Mouse (Mus musculus) embryonic facial prominence, embryonic 14.5 days (tissue): ENCODE measurements around the gene Smarcd3. TPM values are rescaled to one million over a fixed set of nuclear protein-coding genes. Genes with fewer than 3 reads are reported as not detected.

ENCODE experiments used
- ATAC-seq: fragments of 200-750 bp; cut with Nextera tagmentation; 2 replicates; pipeline ENCODE4 v1.8.0; 2017; ENCODE audit warnings: low read depth, moderate number of reproducible peaks, moderate TSS enrichment
- DNase-seq: peaks from one replicate; pipeline ENCODE4 v3.0.0-alpha.2; 2015; ENCODE audit warnings: low spot score
- H3K27ac ChIP-seq: fragments of 300-500 bp; sonication (generic); replicated peaks from 2 replicates; pipeline ENCODE4 v1.5.1; 2014; ENCODE audit warnings: low read depth, mild to moderate bottlenecking, low read length, moderate library complexity
- H3K27me3 ChIP-seq: fragments of 300-500 bp; sonication (generic); replicated peaks from 2 replicates; pipeline ENCODE4 v1.6.1; 2014; ENCODE audit warnings: low read length; ENCODE audit not compliant: control insufficient read depth, insufficient read depth
- H3K36me3 ChIP-seq: fragments of 300-500 bp; sonication (generic); 2 replicates; pipeline ENCODE4 v1.6.1; 2014; ENCODE audit warnings: low read length, mixed read lengths; ENCODE audit not compliant: control insufficient read depth, insufficient read depth
- H3K4me1 ChIP-seq: fragments of 300-500 bp; sonication (generic); 2 replicates; pipeline ENCODE4 v1.6.1; 2014; ENCODE audit warnings: antibody characterized with exemption, low read length; ENCODE audit not compliant: control insufficient read depth, insufficient read depth
- H3K4me2 ChIP-seq: fragments of 300-500 bp; sonication (generic); 2 replicates; pipeline ENCODE4 v1.6.1; 2014; ENCODE audit warnings: low read depth, mild to moderate bottlenecking, low read length, moderate library complexity, mixed read lengths
- H3K4me3 ChIP-seq: fragments of 300-500 bp; sonication (generic); 2 replicates; pipeline ENCODE4 v1.5.1; 2014; ENCODE audit warnings: low read depth, mild to moderate bottlenecking, low read length
- H3K9ac ChIP-seq: fragments of 300-500 bp; sonication (generic); 2 replicates; pipeline ENCODE4 v1.6.1; 2014; ENCODE audit warnings: low read depth, mild to moderate bottlenecking, low read length, moderate library complexity, mixed read lengths
- H3K9me3 ChIP-seq: fragments of 300-500 bp; sonication (generic); 2 replicates; pipeline ENCODE4 v1.6.1; 2016; ENCODE audit warnings: low read length; ENCODE audit not compliant: control insufficient read depth
- WGBS: fragments of 180-500 bp; shearing (Covaris S2); extraction: QIAGEN DNeasy Blood & Tissue Kit; methylation state at CpG from one replicate; pipeline ENCODE4 v1.1.7; 2014; 5-methylcytosine and 5-hydroxymethylcytosine counted together
- polyA plus RNA-seq: library from polyadenylated mRNA; unstranded; fragments of >200 nt; fragmentation: Nextera tagmentation; extraction: Ambion mirVana; gene quantifications from 2 replicates; pipeline ENCODE4 v1.2.1, GENCODE M21; 2014

The Smarcd3 gene
- polyA plus RNA-seq, 1 experiment from 2014 or later = 48.9 TPM

- ATAC-seq (peak; percentile 20; the same call in 1 of the 2 replicates), DNase-seq (peak; percentile 83)
- 51% methylated on average over 2 of the region's 2 CpGs for WGBS
- Histone ChIP-seq H3K36me3 (peaks cover 40% of the 10 kb centered on the region), H3K9me3 (no peaks in the 10 kb centered on the region), H3K27me3 (no peaks in the 10 kb centered on the region), H3K4me2 (0 out of 2 replicates have a peak overlapping the region, but pooled peaks have one; percentile 11), H3K27ac (no peak overlapping the region; the same call in 1 of the 2 replicates), H3K9ac (no peak overlapping the region), H3K4me3 (no peak overlapping the region), H3K4me1 (peaks cover 26% of the 10 kb centered on the region)
These were observed 26.9 kb downstream of the Smarcd3 start for GRCm38 (mm10) chr5:24597221-24597728.

GRCm38 (mm10) chr5:24596519-24597171 is 27.6 kb downstream of the Smarcd3 start:
- H3K36me3 ChIP-seq = peaks cover 46% of the 10 kb centered on the region
- peak; percentile 70 for DNase-seq
- WGBS = 18% methylated on average over 11 of the region's 11 CpGs
- ATAC-seq = no peak; the same call in 1 of the 2 replicates
- H3K4me3 ChIP-seq = no peak overlapping the region
- no peaks in the 10 kb centered on the region for H3K27me3 ChIP-seq
- H3K9me3 ChIP-seq = no peaks in the 10 kb centered on the region
- no peak overlapping the region; the same call in 1 of the 2 replicates for H3K27ac ChIP-seq
- peaks cover 26% of the 10 kb centered on the region for H3K4me1 ChIP-seq
- no peak overlapping the region for H3K9ac ChIP-seq
- H3K4me2 ChIP-seq = peak overlapping the region; percentile 11; the same call in 1 of the 2 replicates

GRCm38 (mm10) chr5:24595786-24596380 is 28.3 kb downstream of the Smarcd3 start:
- H3K4me3 ChIP-seq = no peak overlapping the region
- 71% methylated on average over 14 of the region's 14 CpGs for WGBS
- no peak overlapping the region for H3K9ac ChIP-seq
- peaks cover 54% of the 10 kb centered on the region for H3K36me3 ChIP-seq
- no peaks in the 10 kb centered on the region for H3K9me3 ChIP-seq
- ATAC-seq (no peak), DNase-seq (no peak)
- peaks cover 25% of the 10 kb centered on the region for H3K4me1 ChIP-seq
- H3K27me3 ChIP-seq = no peaks in the 10 kb centered on the region
- H3K27ac ChIP-seq = no peak overlapping the region
- H3K4me2 ChIP-seq = no peak overlapping the region

- no peaks in the 10 kb centered on the region for H3K9me3 ChIP-seq
- H3K27me3 ChIP-seq = no peaks in the 10 kb centered on the region
- peaks cover 60% of the 10 kb centered on the region for H3K36me3 ChIP-seq
- no peak overlapping the region for H3K4me2 ChIP-seq
- no peak overlapping the region for H3K4me3 ChIP-seq
- peaks cover 20% of the 10 kb centered on the region for H3K4me1 ChIP-seq
- DNase-seq (no peak), ATAC-seq (no peak)
- 93% methylated on average over 5 of the region's 5 CpGs for WGBS
- no peak overlapping the region for H3K9ac ChIP-seq
- H3K27ac ChIP-seq = no peak overlapping the region
These were observed 28.9 kb downstream of the Smarcd3 start for GRCm38 (mm10) chr5:24595261-24595660.

GRCm38 (mm10) chr5:24594346-24594745 is 29.9 kb downstream of the Smarcd3 start:
- H3K9me3 ChIP-seq = no peaks in the 10 kb centered on the region
- H3K27ac ChIP-seq = no peak overlapping the region
- H3K4me2 ChIP-seq = no peak overlapping the region
- no peak overlapping the region for H3K4me3 ChIP-seq
- H3K36me3 ChIP-seq = peaks cover 66% of the 10 kb centered on the region
- peaks cover 19% of the 10 kb centered on the region for H3K4me1 ChIP-seq
- no peaks in the 10 kb centered on the region for H3K27me3 ChIP-seq
- ATAC-seq = no peak
- no peak for DNase-seq
- H3K9ac ChIP-seq = no peak overlapping the region
- WGBS = 85% methylated on average over 5 of the region's 5 CpGs

- DNase-seq = no peak
- Histone ChIP-seq H3K36me3 (peaks cover 70% of the 10 kb centered on the region), H3K4me3 (no peak overlapping the region), H3K9ac (no peak overlapping the region), H3K4me1 (peaks cover 15% of the 10 kb centered on the region), H3K4me2 (no peak overlapping the region), H3K9me3 (no peaks in the 10 kb centered on the region), H3K27me3 (no peaks in the 10 kb centered on the region), H3K27ac (no peak overlapping the region)
- no peak for ATAC-seq
- 68% methylated on average over 10 of the region's 10 CpGs for WGBS
These were observed 30.3 kb downstream of the Smarcd3 start for GRCm38 (mm10) chr5:24593928-24594327.

GRCm38 (mm10) chr5:24593230-24593629 is 31.0 kb downstream of the Smarcd3 start:
- peaks cover 77% of the 10 kb centered on the region for H3K36me3 ChIP-seq
- no peak overlapping the region for H3K4me2 ChIP-seq
- H3K27ac ChIP-seq = no peak overlapping the region
- no peak overlapping the region for H3K9ac ChIP-seq
- H3K27me3 ChIP-seq = no peaks in the 10 kb centered on the region
- H3K9me3 ChIP-seq = no peaks in the 10 kb centered on the region
- 68% methylated on average over 9 of the region's 10 CpGs for WGBS
- no peak overlapping the region for H3K4me3 ChIP-seq
- DNase-seq (no peak), ATAC-seq (no peak)
- H3K4me1 ChIP-seq = peaks cover 9% of the 10 kb centered on the region

- Histone ChIP-seq H3K9me3 (no peaks in the 10 kb centered on the region), H3K4me3 (no peak overlapping the region), H3K9ac (no peak overlapping the region), H3K36me3 (peaks cover 80% of the 10 kb centered on the region), H3K27me3 (no peaks in the 10 kb centered on the region), H3K27ac (no peak overlapping the region), H3K4me2 (no peak overlapping the region), H3K4me1 (peaks cover 8% of the 10 kb centered on the region)
- no peak for DNase-seq
- ATAC-seq = no peak
- WGBS = 63% methylated on average over 19 of the region's 21 CpGs
These were observed 31.6 kb downstream of the Smarcd3 start for GRCm38 (mm10) chr5:24592471-24593160.
